Mouse (Mus musculus): ENCODE measurements around the gene Cog5. TPM values are rescaled to one million over a fixed set of nuclear protein-coding genes. Genes with fewer than 3 reads are reported as not detected.
A peak's percentile ranks its signal among the peaks of the same experiment; 100 is the strongest.

Cog5 gene
- polyA plus RNA-seq, 1 experiment from 2014 or later: 33.1 TPM

DNA sequence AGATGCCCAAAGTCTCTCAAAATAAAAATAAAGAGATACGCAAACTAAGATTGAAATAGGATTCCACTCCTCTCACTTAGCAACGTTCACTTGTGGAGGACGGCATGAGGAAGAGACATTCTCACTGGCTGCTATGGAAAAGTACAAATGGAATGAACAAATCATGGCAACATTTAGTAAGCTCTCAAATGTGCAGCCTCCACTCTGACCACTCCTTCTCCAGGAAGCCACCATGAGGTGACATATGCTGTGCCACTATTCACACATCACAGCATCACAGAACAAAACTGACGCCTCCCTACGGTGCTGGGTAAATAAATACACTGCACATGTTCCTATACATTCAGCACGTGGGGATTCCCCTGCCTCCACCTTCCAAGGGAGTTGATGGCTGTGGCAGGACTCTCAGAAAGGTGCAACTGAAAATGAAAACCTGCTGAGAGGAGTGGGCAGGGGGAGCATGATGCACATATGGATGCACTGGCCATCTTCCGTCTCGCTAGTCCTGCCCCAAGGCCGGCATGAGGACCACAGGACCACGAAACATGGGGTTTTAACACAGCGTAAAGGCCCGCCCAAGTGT is 323.0 kb downstream of the Cog5 start:
- H3K27me3 ChIP-seq: no peaks in the 10 kb centered on the region
- no peaks in the 10 kb centered on the region; the same call in 1 of the 2 replicates for H3K4me1 ChIP-seq (replicated peaks)
- no peak overlapping the region for H3K4me3 ChIP-seq
- ATAC-seq (ENCODE audit: low read depth): no peak
- 60% methylated on average over 12 of the region's 12 CpGs for WGBS
- H3K36me3 ChIP-seq: no peaks in the 10 kb centered on the region
- H3K9ac ChIP-seq: no peak overlapping the region
- no peaks in the 10 kb centered on the region for H3K9me3 ChIP-seq
- H3K4me2 ChIP-seq: no peak overlapping the region
- no peak overlapping the region for H3K27ac ChIP-seq (replicated peaks)

DNA sequence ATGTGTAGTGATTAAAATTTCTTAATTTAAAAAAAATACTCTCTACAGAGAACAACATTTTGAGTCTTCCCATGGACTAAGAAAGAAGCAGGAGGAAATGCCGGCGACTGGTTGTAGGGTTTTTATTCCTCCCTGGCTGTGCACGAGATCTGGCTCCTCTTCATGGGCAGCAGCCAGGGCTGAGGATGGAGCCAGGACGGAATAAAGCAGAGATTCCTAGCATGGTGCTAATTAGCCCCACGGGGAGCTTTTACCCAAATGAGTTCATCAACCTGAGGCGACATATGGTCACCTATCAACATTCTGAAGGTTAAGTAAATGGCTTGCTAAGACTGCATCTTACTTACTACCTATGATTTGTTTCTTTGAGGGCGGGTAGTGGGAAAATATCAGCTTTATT is 328.6 kb downstream of the Cog5 start:
- no peak overlapping the region for H3K4me2 ChIP-seq
- H3K27me3 ChIP-seq: no peaks in the 10 kb centered on the region
- H3K9me3 ChIP-seq: no peaks in the 10 kb centered on the region
- H3K9ac ChIP-seq: no peak overlapping the region
- H3K27ac ChIP-seq (replicated peaks): no peak overlapping the region
- WGBS: 51% methylated on average over 7 of the region's 7 CpGs
- peak; percentile 22; the same call in 1 of the 2 replicates for ATAC-seq (ENCODE audit: low read depth)
- peaks cover 5% of the 10 kb centered on the region; the same call in 1 of the 2 replicates for H3K4me1 ChIP-seq (replicated peaks)
- H3K4me3 ChIP-seq: no peak overlapping the region
- 0 out of 2 replicates have a peak, but pooled peaks cover 7% of the 10 kb centered on the region for H3K36me3 ChIP-seq

- Histone ChIP-seq H3K36me3 (0 out of 2 replicates have a peak, but pooled peaks cover 7% of the 10 kb centered on the region), H3K4me3 (no peak overlapping the region), H3K4me2 (no peak overlapping the region), H3K4me1 (replicated peaks) (peaks cover 5% of the 10 kb centered on the region; the same call in 1 of the 2 replicates), H3K27ac (replicated peaks) (no peak overlapping the region), H3K27me3 (no peaks in the 10 kb centered on the region), H3K9ac (no peak overlapping the region), H3K9me3 (no peaks in the 10 kb centered on the region)
- no peak for ATAC-seq (ENCODE audit: low read depth)
- WGBS: 69% methylated on average over 6 of the region's 6 CpGs
These were observed 329.1 kb downstream of the Cog5 start for GRCm38 (mm10) chr12:31983769-31984168.

DNA sequence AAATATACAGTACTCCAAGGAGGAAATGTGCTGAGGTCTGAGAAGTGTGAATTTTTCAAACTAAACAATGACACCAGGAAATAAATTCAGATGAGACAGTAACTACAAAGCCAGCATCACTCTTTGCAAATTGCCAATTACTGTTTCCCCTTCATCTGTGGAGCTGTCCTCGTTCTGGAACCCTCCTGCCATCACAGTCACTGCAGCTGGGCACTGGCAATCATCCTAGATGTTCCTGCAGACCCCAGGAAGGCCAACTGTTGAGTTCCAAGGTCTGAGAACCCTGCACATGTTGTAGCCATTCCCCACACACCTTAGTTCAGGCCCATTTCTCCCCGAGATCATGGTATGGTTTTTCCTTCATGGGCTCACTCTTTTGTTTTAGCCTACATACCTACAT is 329.5 kb downstream of the Cog5 start:
- no peak overlapping the region for H3K4me2 ChIP-seq
- no peaks in the 10 kb centered on the region for H3K9me3 ChIP-seq
- H3K9ac ChIP-seq: no peak overlapping the region
- 0 out of 2 replicates have a peak, but pooled peaks cover 7% of the 10 kb centered on the region for H3K36me3 ChIP-seq
- ATAC-seq (ENCODE audit: low read depth): no peak
- no peaks in the 10 kb centered on the region for H3K27me3 ChIP-seq
- WGBS: 51% methylated on average over 2 of the region's 2 CpGs
- H3K27ac ChIP-seq (replicated peaks): no peak overlapping the region
- peaks cover 5% of the 10 kb centered on the region; the same call in 1 of the 2 replicates for H3K4me1 ChIP-seq (replicated peaks)
- H3K4me3 ChIP-seq: no peak overlapping the region

DNA sequence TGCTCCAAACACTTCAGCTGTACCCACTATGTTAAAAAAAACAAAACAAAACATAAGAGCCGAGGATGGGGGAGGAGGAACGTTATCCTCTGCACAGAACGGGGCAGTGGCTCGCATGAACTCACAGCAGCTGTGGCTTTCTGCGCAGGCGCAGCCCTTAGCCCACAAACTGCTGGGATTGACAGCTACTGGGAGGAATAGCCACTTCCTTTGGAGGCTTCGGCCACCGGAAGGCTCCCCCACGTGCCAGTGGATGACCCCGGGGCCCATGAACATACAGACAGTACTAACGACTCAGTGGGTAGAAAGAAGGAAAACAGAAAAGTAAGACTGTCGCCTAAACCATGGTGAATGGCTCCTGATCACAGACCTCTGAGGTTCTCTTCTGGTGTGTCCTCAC is 330.0 kb downstream of the Cog5 start:
- no peak overlapping the region for H3K27ac ChIP-seq (replicated peaks)
- WGBS: 80% methylated on average over 12 of the region's 12 CpGs
- no peaks in the 10 kb centered on the region for H3K27me3 ChIP-seq
- H3K9ac ChIP-seq: no peak overlapping the region
- no peak for ATAC-seq (ENCODE audit: low read depth)
- H3K4me2 ChIP-seq: no peak overlapping the region
- no peak overlapping the region for H3K4me3 ChIP-seq
- H3K36me3 ChIP-seq: 0 out of 2 replicates have a peak, but pooled peaks cover 7% of the 10 kb centered on the region
- no peaks in the 10 kb centered on the region for H3K9me3 ChIP-seq
- H3K4me1 ChIP-seq (replicated peaks): peaks cover 5% of the 10 kb centered on the region; the same call in 1 of the 2 replicates

DNA sequence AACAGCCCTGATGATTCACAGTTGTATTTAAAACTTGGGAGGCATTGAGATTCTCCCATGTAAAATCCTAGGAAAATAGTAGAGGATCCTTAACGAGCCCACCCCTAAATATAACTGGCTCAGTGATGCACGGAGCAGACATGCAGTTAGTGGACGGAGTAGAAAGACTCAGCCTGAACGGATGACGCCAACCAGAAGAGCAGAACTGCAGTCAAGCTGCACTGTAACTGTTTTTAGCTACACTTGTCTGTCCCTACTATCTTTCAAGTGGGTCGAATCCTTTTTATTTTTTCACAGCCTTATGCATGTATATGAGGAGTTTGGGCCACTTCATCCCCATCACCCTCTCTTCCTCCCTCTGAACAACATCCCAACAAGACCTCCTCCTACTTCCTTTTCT is 331.1 kb downstream of the Cog5 start:
- H3K9ac ChIP-seq: no peak overlapping the region
- no peak overlapping the region for H3K4me3 ChIP-seq
- H3K27ac ChIP-seq (replicated peaks): no peak overlapping the region
- H3K9me3 ChIP-seq: no peaks in the 10 kb centered on the region
- peaks cover 5% of the 10 kb centered on the region; the same call in 1 of the 2 replicates for H3K4me1 ChIP-seq (replicated peaks)
- 92% methylated on average over 6 of the region's 6 CpGs for whole genome bisulfite sequencing
- ATAC-seq (ENCODE audit: low read depth): no peak
- no peaks in the 10 kb centered on the region for H3K27me3 ChIP-seq
- no peak overlapping the region for H3K4me2 ChIP-seq
- H3K36me3 ChIP-seq: 0 out of 2 replicates have a peak, but pooled peaks cover 7% of the 10 kb centered on the region

DNA sequence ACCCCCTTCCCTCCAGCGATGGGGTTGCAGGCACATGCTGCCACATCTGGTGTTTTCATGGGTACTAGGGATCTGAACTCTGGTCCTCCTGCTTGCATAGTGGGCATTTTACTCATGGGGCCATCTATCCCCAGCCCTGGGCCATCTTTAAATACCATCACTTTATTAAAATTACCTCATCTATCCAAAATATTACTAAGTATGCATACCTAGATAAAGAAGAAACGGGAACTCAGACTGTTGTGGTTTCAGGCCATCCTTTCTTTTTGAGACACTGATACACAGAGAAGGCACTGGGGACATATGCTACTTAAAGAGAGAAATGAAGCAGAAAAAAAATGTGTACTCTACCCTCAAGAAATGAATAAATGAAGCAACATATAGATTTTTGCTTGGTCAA is 331.8 kb downstream of the Cog5 start:
- Histone ChIP-seq H3K27ac (replicated peaks) (no peak overlapping the region), H3K9ac (no peak overlapping the region), H3K27me3 (no peaks in the 10 kb centered on the region), H3K4me1 (replicated peaks) (peaks cover 5% of the 10 kb centered on the region; the same call in 1 of the 2 replicates), H3K9me3 (no peaks in the 10 kb centered on the region), H3K4me2 (no peak overlapping the region), H3K36me3 (0 out of 2 replicates have a peak, but pooled peaks cover 7% of the 10 kb centered on the region), H3K4me3 (no peak overlapping the region)
- no peak for ATAC-seq (ENCODE audit: low read depth)
- 89% methylated on average over 2 of the region's 2 CpGs for WGBS

Other genes starting within 250 kb of the Cog5 start
- 18.1 and 18.9 TPM in 2 replicates for gene Cbll1, start 155.3 kb upstream of the Cog5 start, polyA plus RNA-seq (2015; fragmentation: Nextera tagmentation; extraction: Ambion mirVana)
- 0.18 TPM in 1 of 2 replicates, not detected in the other for gene Slc26a4, start 94.9 kb upstream of the Cog5 start, polyA plus RNA-seq (2015; fragmentation: Nextera tagmentation; extraction: Ambion mirVana)
- gene Bcap29, start 20.2 kb upstream of the Cog5 start, polyA plus RNA-seq (2015; fragmentation: Nextera tagmentation; extraction: Ambion mirVana): 31.9 and 32.8 TPM in 2 replicates
- gene Dus4l, start within 50 bp of the Cog5 start, polyA plus RNA-seq (2015; fragmentation: Nextera tagmentation; extraction: Ambion mirVana): 3.4 and 7.6 TPM in 2 replicates
- gene Gpr22, start 59.1 kb downstream of the Cog5 start, polyA plus RNA-seq (2015; fragmentation: Nextera tagmentation; extraction: Ambion mirVana): 18.7 and 19.2 TPM in 2 replicates